Mouse (Mus musculus) neural tube, embryonic 13.5 days (tissue): ENCODE measurements around the gene Map4. TPM values are rescaled to one million over a fixed set of nuclear protein-coding genes. Genes with fewer than 3 reads are reported as not detected.
"Not testable (repeated sequence)": the region's sequence is repeated elsewhere in the genome, so short reads cannot be mapped to it uniquely, and the experiment has no call there.

ENCODE experiments used
- ATAC-seq: fragments of 200-750 bp; cut with Nextera tagmentation; 2 replicates; pipeline ENCODE4 v1.8.0; 2017; ENCODE audit warnings: low read depth, mild to moderate bottlenecking, moderate TSS enrichment, moderate library complexity
- H3K27ac ChIP-seq: fragments of 300-500 bp; sonication (generic); replicated peaks from 2 replicates; pipeline ENCODE4 v1.5.1; 2015; ENCODE audit warnings: moderate library complexity, mild to moderate bottlenecking, inconsistent platforms
- H3K27me3 ChIP-seq: fragments of 300-500 bp; sonication (generic); 2 replicates; pipeline ENCODE4 v1.6.1; 2015; ENCODE audit warnings: mild to moderate bottlenecking, inconsistent platforms
- H3K36me3 ChIP-seq: fragments of 300-500 bp; sonication (generic); 2 replicates; pipeline ENCODE4 v1.6.1; 2015; ENCODE audit warnings: mild to moderate bottlenecking, inconsistent platforms
- H3K4me1 ChIP-seq: fragments of 300-500 bp; sonication (generic); replicated peaks from 2 replicates; pipeline ENCODE4 v1.6.1; 2015; ENCODE audit warnings: inconsistent platforms
- H3K4me2 ChIP-seq: fragments of 300-500 bp; sonication (generic); 2 replicates; pipeline ENCODE4 v1.6.1; 2015; ENCODE audit warnings: inconsistent platforms, mild to moderate bottlenecking, moderate library complexity
- H3K4me3 ChIP-seq: fragments of 300-500 bp; sonication (generic); 2 replicates; pipeline ENCODE4 v1.5.1; 2015; ENCODE audit warnings: mild to moderate bottlenecking, inconsistent platforms
- H3K9ac ChIP-seq: fragments of 300-500 bp; sonication (generic); 2 replicates; pipeline ENCODE4 v1.6.1; 2015; ENCODE audit warnings: moderate library complexity, mild to moderate bottlenecking, inconsistent platforms
- H3K9me3 ChIP-seq: fragments of 300-500 bp; sonication (generic); 2 replicates; pipeline ENCODE4 v1.6.1; 2016; ENCODE audit warnings: inconsistent platforms
- WGBS: fragments of 180-500 bp; shearing (Covaris S2); methylation state at CpG from one replicate; pipeline ENCODE4 v1.1.7; 2015; 5-methylcytosine and 5-hydroxymethylcytosine counted together
- polyA plus RNA-seq: library from polyadenylated mRNA; unstranded; fragments of >200 nt; fragmentation: Nextera tagmentation; extraction: Ambion mirVana; gene quantifications from 2 replicates; pipeline ENCODE4 v1.2.1, GENCODE M21; 2015

The Map4 gene
- polyA plus RNA-seq, 1 experiment from 2014 or later: 176 TPM

- Histone ChIP-seq H3K4me2 (no peak overlapping the region), H3K9ac (no peak overlapping the region), H3K27me3 (no peaks in the 10 kb centered on the region), H3K9me3 (no peaks in the 10 kb centered on the region), H3K36me3 (no peaks in the 10 kb centered on the region), H3K27ac (no peak overlapping the region), H3K4me3 (no peak overlapping the region), H3K4me1 (peaks cover 7% of the 10 kb centered on the region)
- ATAC-seq: no peak
- 69% methylated on average over 4 of the region's 4 CpGs for WGBS
Observed at GRCm38 (mm10) chr9:109968351-109969116, 37.3 kb downstream of the Map4 start.

GRCm38 (mm10) chr9:109969181-109969580 is 37.9 kb downstream of the Map4 start:
- H3K4me3 ChIP-seq: no peak overlapping the region
- H3K4me1 ChIP-seq: peaks cover 7% of the 10 kb centered on the region
- no peaks in the 10 kb centered on the region for H3K27me3 ChIP-seq
- no peak overlapping the region for H3K4me2 ChIP-seq
- H3K9ac ChIP-seq: no peak overlapping the region
- H3K27ac ChIP-seq: no peak overlapping the region
- H3K36me3 ChIP-seq: no peaks in the 10 kb centered on the region
- no peak for ATAC-seq
- H3K9me3 ChIP-seq: no peaks in the 10 kb centered on the region
- WGBS: 84% methylated on average over 3 of the region's 3 CpGs

- H3K4me1 ChIP-seq: peaks cover 7% of the 10 kb centered on the region
- no peaks in the 10 kb centered on the region for H3K36me3 ChIP-seq
- no peak overlapping the region for H3K4me3 ChIP-seq
- WGBS: 96% methylated on average over 4 of the region's 4 CpGs
- H3K9me3 ChIP-seq: no peaks in the 10 kb centered on the region
- H3K27me3 ChIP-seq: no peaks in the 10 kb centered on the region
- H3K27ac ChIP-seq: no peak overlapping the region
- H3K9ac ChIP-seq: no peak overlapping the region
- H3K4me2 ChIP-seq: no peak overlapping the region
- no peak for ATAC-seq
Observed at GRCm38 (mm10) chr9:109969792-109970336, 38.6 kb downstream of the Map4 start.

GRCm38 (mm10) chr9:109971711-109972110 is 40.5 kb downstream of the Map4 start:
- H3K4me2 ChIP-seq, H3K4me3 ChIP-seq, H3K9ac ChIP-seq, H3K4me1 ChIP-seq, H3K27ac ChIP-seq, H3K9me3 ChIP-seq, H3K27me3 ChIP-seq, H3K36me3 ChIP-seq, ATAC-seq: not testable (repeated sequence)
- WGBS: 94% methylated on average over 5 of the region's 5 CpGs

GRCm38 (mm10) chr9:109980223-109980622 is 49.0 kb downstream of the Map4 start:
- not testable (repeated sequence) for H3K4me1 ChIP-seq, H3K4me3 ChIP-seq, H3K9ac ChIP-seq, H3K27ac ChIP-seq, H3K27me3 ChIP-seq, H3K4me2 ChIP-seq, H3K9me3 ChIP-seq, ATAC-seq
- peaks cover 24% of the 10 kb centered on the region for H3K36me3 ChIP-seq
- WGBS: 96% methylated on average over 4 of the region's 4 CpGs

- ATAC-seq: peak; percentile 81; the same call in 1 of the 2 replicates
- H3K9ac ChIP-seq: no peak overlapping the region
- H3K27me3 ChIP-seq: no peaks in the 10 kb centered on the region
- no peaks in the 10 kb centered on the region for H3K9me3 ChIP-seq
- H3K27ac ChIP-seq: no peak overlapping the region
- no peak overlapping the region for H3K4me2 ChIP-seq
- H3K4me1 ChIP-seq: no peaks in the 10 kb centered on the region
- WGBS: 19% methylated on average over 4 of the region's 4 CpGs
- no peak overlapping the region for H3K4me3 ChIP-seq
- peaks cover 14% of the 10 kb centered on the region for H3K36me3 ChIP-seq
Observed at GRCm38 (mm10) chr9:109985416-109985815, 54.2 kb downstream of the Map4 start.

GRCm38 (mm10) chr9:109989084-109989483 is 57.8 kb downstream of the Map4 start:
- Histone ChIP-seq H3K4me2 (no peak overlapping the region), H3K27ac (no peak overlapping the region), H3K4me3 (no peak overlapping the region), H3K9me3 (no peaks in the 10 kb centered on the region), H3K4me1 (no peaks in the 10 kb centered on the region), H3K36me3 (no peaks in the 10 kb centered on the region), H3K27me3 (no peaks in the 10 kb centered on the region), H3K9ac (no peak overlapping the region)
- no peak for ATAC-seq
- 82% methylated on average over 1 of the region's 1 CpGs for WGBS

GRCm38 (mm10) chr9:109997441-109997840 is 66.2 kb downstream of the Map4 start:
- WGBS: 70% methylated on average over 4 of the region's 4 CpGs
- H3K4me1 ChIP-seq: no peaks in the 10 kb centered on the region
- no peaks in the 10 kb centered on the region for H3K9me3 ChIP-seq
- 0 out of 2 replicates have a peak, but pooled peaks cover 5% of the 10 kb centered on the region for H3K36me3 ChIP-seq
- H3K9ac ChIP-seq: no peak overlapping the region
- no peak for ATAC-seq
- no peak overlapping the region for H3K4me3 ChIP-seq
- H3K4me2 ChIP-seq: no peak overlapping the region
- H3K27ac ChIP-seq: no peak overlapping the region
- no peaks in the 10 kb centered on the region for H3K27me3 ChIP-seq

- Histone ChIP-seq H3K36me3 (0 out of 2 replicates have a peak, but pooled peaks cover 5% of the 10 kb centered on the region), H3K4me2 (no peak overlapping the region), H3K27ac (no peak overlapping the region), H3K27me3 (no peaks in the 10 kb centered on the region), H3K4me1 (no peaks in the 10 kb centered on the region), H3K4me3 (no peak overlapping the region), H3K9ac (no peak overlapping the region), H3K9me3 (no peaks in the 10 kb centered on the region)
- ATAC-seq: no peak
- 68% methylated on average over 1 of the region's 1 CpGs for WGBS
Observed at GRCm38 (mm10) chr9:110001946-110002345, 70.7 kb downstream of the Map4 start.

GRCm38 (mm10) chr9:110002413-110002812 is 71.2 kb downstream of the Map4 start:
- ATAC-seq: no peak
- no peaks in the 10 kb centered on the region for H3K9me3 ChIP-seq
- 89% methylated on average over 3 of the region's 3 CpGs for WGBS

GRCm38 (mm10) chr9:110019224-110019623 is 88.0 kb downstream of the Map4 start:
- H3K27me3 ChIP-seq: no peaks in the 10 kb centered on the region
- H3K9me3 ChIP-seq: no peaks in the 10 kb centered on the region
- no peak overlapping the region for H3K27ac ChIP-seq
- H3K9ac ChIP-seq: no peak overlapping the region
- no peak overlapping the region for H3K4me2 ChIP-seq
- 24% methylated on average over 7 of the region's 7 CpGs for WGBS
- peaks cover 9% of the 10 kb centered on the region for H3K4me1 ChIP-seq
- ATAC-seq: no peak
- H3K36me3 ChIP-seq: no peaks in the 10 kb centered on the region
- H3K4me3 ChIP-seq: no peak overlapping the region

More at GRCm38 (mm10) chr9:110002413-110002812, 71.2 kb downstream of the Map4 start:
- H3K27ac ChIP-seq: no peak overlapping the region
- H3K4me2 ChIP-seq: no peak overlapping the region
- H3K36me3 ChIP-seq: 0 out of 2 replicates have a peak, but pooled peaks cover 5% of the 10 kb centered on the region
- H3K4me1 ChIP-seq: no peaks in the 10 kb centered on the region
- no peaks in the 10 kb centered on the region for H3K27me3 ChIP-seq
- no peak overlapping the region for H3K4me3 ChIP-seq
- H3K9ac ChIP-seq: no peak overlapping the region

- peaks cover 9% of the 10 kb centered on the region for H3K4me1 ChIP-seq
- H3K9ac ChIP-seq: no peak overlapping the region
- H3K9me3 ChIP-seq: no peaks in the 10 kb centered on the region
- H3K4me2 ChIP-seq: no peak overlapping the region
- no peak for ATAC-seq
- H3K4me3 ChIP-seq: no peak overlapping the region
- no peak overlapping the region for H3K27ac ChIP-seq
- H3K27me3 ChIP-seq: no peaks in the 10 kb centered on the region
- no peaks in the 10 kb centered on the region for H3K36me3 ChIP-seq
- WGBS: 86% methylated on average over 5 of the region's 5 CpGs
Observed at GRCm38 (mm10) chr9:110020405-110020804, 89.1 kb downstream of the Map4 start.
